Mouse (Mus musculus): ENCODE measurements at regions not wholly inside any gene's neighbourhood (a gene's known extent, or its start where the extent isn't known, plus 50 kb on each side); places are given as distances from the start of the nearest gene placed in this dataset.

- WGBS, result 54% methylated on average over 3 of the region's 3 CpGs
- no peak overlapping the region for H3K27ac ChIP-seq
- H3K36me3 ChIP-seq (ENCODE audit: control insufficient read depth, insufficient read depth, low read length), result no peaks in the 10 kb centered on the region
- H3K4me3 ChIP-seq, result no peak overlapping the region
- intact Hi-C loops (cut with DNase I), result no loop called here
- TF ChIP-seq CTCF (IDR thresholded peaks at IDR 0.05), result no peak
- H3K4me1 ChIP-seq (ENCODE audit: control insufficient read depth, insufficient read depth, low read length), result no peaks in the 10 kb centered on the region
- no peak for DNase-seq
- no peak overlapping the region for H3K9ac ChIP-seq (ENCODE audit: low read depth, low read length)
- no peaks in the 10 kb centered on the region for H3K79me2 ChIP-seq (replicated peaks; ENCODE audit: control insufficient read depth, insufficient read depth, low read length)
- no peaks in the 10 kb centered on the region for H3K27me3 ChIP-seq (ENCODE audit: control insufficient read depth, insufficient read depth, low read length)
These were observed 238.2 kb upstream of the Chl1 start for GRCm38 (mm10) chr6:103272216-103272615.

GRCm38 (mm10) chr6:103275071-103275470, 235.3 kb upstream of the Chl1 start:
- no peaks in the 10 kb centered on the region for H3K27me3 ChIP-seq (ENCODE audit: control insufficient read depth, insufficient read depth, low read length)
- intact Hi-C loops (cut with DNase I), result no loop called here
- no peaks in the 10 kb centered on the region for H3K4me1 ChIP-seq (ENCODE audit: control insufficient read depth, insufficient read depth, low read length)
- 53% methylated on average over 4 of the region's 4 CpGs for WGBS
- no peak overlapping the region for H3K9ac ChIP-seq (ENCODE audit: low read depth, low read length)
- no peak overlapping the region for H3K4me3 ChIP-seq
- TF ChIP-seq POLR2A (IDR thresholded peaks at IDR 0.05; ENCODE audit: insufficient read depth, low read depth, low read length) (no peak), CTCF (IDR thresholded peaks at IDR 0.05) (no peak), EP300 (IDR thresholded peaks at IDR 0.05; ENCODE audit: insufficient read depth, low read depth, low read length) (no peak)
- H3K27ac ChIP-seq, result no peak overlapping the region
- DNase-seq, result no peak
- H3K79me2 ChIP-seq (replicated peaks; ENCODE audit: control insufficient read depth, insufficient read depth, low read length), result no peaks in the 10 kb centered on the region
- H3K36me3 ChIP-seq (ENCODE audit: control insufficient read depth, insufficient read depth, low read length), result no peaks in the 10 kb centered on the region

- DNase-seq, result no peak
- no peaks in the 10 kb centered on the region for H3K27me3 ChIP-seq (ENCODE audit: control insufficient read depth, insufficient read depth, low read length)
- no peaks in the 10 kb centered on the region for H3K4me1 ChIP-seq (ENCODE audit: control insufficient read depth, insufficient read depth, low read length)
- H3K27ac ChIP-seq, result no peak overlapping the region
- H3K79me2 ChIP-seq (replicated peaks; ENCODE audit: control insufficient read depth, insufficient read depth, low read length), result no peaks in the 10 kb centered on the region
- TF ChIP-seq CTCF (IDR thresholded peaks at IDR 0.05) (peak; percentile 49), POLR2A (IDR thresholded peaks at IDR 0.05; ENCODE audit: insufficient read depth, low read depth, low read length) (no peak)
- intact Hi-C loops (cut with DNase I), result no loop called here
- WGBS, result 33% methylated on average over 2 of the region's 2 CpGs
- no peak overlapping the region for H3K4me3 ChIP-seq
- H3K9ac ChIP-seq (ENCODE audit: low read depth, low read length), result no peak overlapping the region
- H3K36me3 ChIP-seq (ENCODE audit: control insufficient read depth, insufficient read depth, low read length), result no peaks in the 10 kb centered on the region
These were observed 234.9 kb upstream of the Chl1 start for GRCm38 (mm10) chr6:103275476-103275875.

- H3K27ac ChIP-seq, result no peak overlapping the region
- intact Hi-C loops (cut with DNase I), result no loop called here
- H3K4me3 ChIP-seq, result no peak overlapping the region
- no peaks in the 10 kb centered on the region for H3K36me3 ChIP-seq (ENCODE audit: control insufficient read depth, insufficient read depth, low read length)
- TF ChIP-seq EP300 (IDR thresholded peaks at IDR 0.05; ENCODE audit: insufficient read depth, low read depth, low read length), result no peak
- no peak for TF ChIP-seq POLR2A (IDR thresholded peaks at IDR 0.05; ENCODE audit: insufficient read depth, low read depth, low read length)
- TF ChIP-seq CTCF (IDR thresholded peaks at IDR 0.05), result peak; percentile 56
- H3K79me2 ChIP-seq (replicated peaks; ENCODE audit: control insufficient read depth, insufficient read depth, low read length), result no peaks in the 10 kb centered on the region
- no peak overlapping the region for H3K9ac ChIP-seq (ENCODE audit: low read depth, low read length)
- 0 out of 2 replicates have a peak, but pooled peaks cover 2% of the 10 kb centered on the region for H3K27me3 ChIP-seq (ENCODE audit: control insufficient read depth, insufficient read depth, low read length)
- WGBS, result 77% methylated on average over 6 of the region's 6 CpGs
- no peaks in the 10 kb centered on the region for H3K4me1 ChIP-seq (ENCODE audit: control insufficient read depth, insufficient read depth, low read length)
- no peak for DNase-seq
These were observed 214.4 kb upstream of the Chl1 start for GRCm38 (mm10) chr6:103296015-103296414.

- intact Hi-C loops (cut with DNase I), result loop anchor here (2.0 kb wide), 1 partner anchor 376 kb away; no protein-coding TSS in a partner anchor
- Histone ChIP-seq H3K27me3 (ENCODE audit: control insufficient read depth, insufficient read depth, low read length) (no peaks in the 10 kb centered on the region), H3K27ac (no peak overlapping the region), H3K4me3 (no peak overlapping the region), H3K9ac (ENCODE audit: low read depth, low read length) (no peak overlapping the region), H3K36me3 (ENCODE audit: control insufficient read depth, insufficient read depth, low read length) (no peaks in the 10 kb centered on the region), H3K4me1 (ENCODE audit: control insufficient read depth, insufficient read depth, low read length) (no peaks in the 10 kb centered on the region), H3K79me2 (replicated peaks; ENCODE audit: control insufficient read depth, insufficient read depth, low read length) (no peaks in the 10 kb centered on the region)
- TF ChIP-seq POLR2A (IDR thresholded peaks at IDR 0.05; ENCODE audit: insufficient read depth, low read depth, low read length) (no peak), EP300 (IDR thresholded peaks at IDR 0.05; ENCODE audit: insufficient read depth, low read depth, low read length) (no peak), CTCF (IDR thresholded peaks at IDR 0.05) (peak; percentile 76)
- 44% methylated on average over 8 of the region's 8 CpGs for WGBS
- DNase-seq, result no peak
These were observed 203.8 kb upstream of the Chl1 start for GRCm38 (mm10) chr6:103306420-103307249.

- Histone ChIP-seq H3K79me2 (replicated peaks; ENCODE audit: control insufficient read depth, insufficient read depth, low read length) (no peaks in the 10 kb centered on the region), H3K9ac (ENCODE audit: low read depth, low read length) (no peak overlapping the region), H3K36me3 (ENCODE audit: control insufficient read depth, insufficient read depth, low read length) (no peaks in the 10 kb centered on the region), H3K4me1 (ENCODE audit: control insufficient read depth, insufficient read depth, low read length) (no peaks in the 10 kb centered on the region), H3K4me3 (no peak overlapping the region), H3K27ac (no peak overlapping the region), H3K27me3 (ENCODE audit: control insufficient read depth, insufficient read depth, low read length) (no peaks in the 10 kb centered on the region)
- WGBS, result 33% methylated on average over 3 of the region's 3 CpGs
- intact Hi-C loops (cut with DNase I), result loop anchor here (2.0 kb wide), 1 partner anchor 376 kb away; no protein-coding TSS in a partner anchor
- TF ChIP-seq POLR2A (IDR thresholded peaks at IDR 0.05; ENCODE audit: insufficient read depth, low read depth, low read length) (no peak), EP300 (IDR thresholded peaks at IDR 0.05; ENCODE audit: insufficient read depth, low read depth, low read length) (no peak), CTCF (IDR thresholded peaks at IDR 0.05) (no peak)
- DNase-seq, result no peak
These were observed 203.2 kb upstream of the Chl1 start for GRCm38 (mm10) chr6:103307250-103307580.

Measured in heart, adult 2 months (tissue).